Mouse (Mus musculus) ovary, postnatal 10 days (tissue): ENCODE measurements at regions not wholly inside any gene's neighbourhood (a gene's known extent, or its start where the extent isn't known, plus 50 kb on each side); places are given as distances from the start of the nearest gene placed in this dataset.
"Not testable (repeated sequence)": the region's sequence is repeated elsewhere in the genome, so short reads cannot be mapped to it uniquely, and the experiment has no call there.

Experiments used
- DNase-seq: peaks from one replicate; pipeline ENCODE4 v3.0.0; 2022; ENCODE audit warnings: low spot score

GRCm38 (mm10) chr6:48341367-48341766 is 54.0 kb upstream of the Krba1 start:
- DNase-seq: not testable (repeated sequence)

- DNase-seq: not testable (repeated sequence)
Measured at GRCm38 (mm10) chr6:48336964-48337363, 58.4 kb upstream of the Krba1 start.

DNA sequence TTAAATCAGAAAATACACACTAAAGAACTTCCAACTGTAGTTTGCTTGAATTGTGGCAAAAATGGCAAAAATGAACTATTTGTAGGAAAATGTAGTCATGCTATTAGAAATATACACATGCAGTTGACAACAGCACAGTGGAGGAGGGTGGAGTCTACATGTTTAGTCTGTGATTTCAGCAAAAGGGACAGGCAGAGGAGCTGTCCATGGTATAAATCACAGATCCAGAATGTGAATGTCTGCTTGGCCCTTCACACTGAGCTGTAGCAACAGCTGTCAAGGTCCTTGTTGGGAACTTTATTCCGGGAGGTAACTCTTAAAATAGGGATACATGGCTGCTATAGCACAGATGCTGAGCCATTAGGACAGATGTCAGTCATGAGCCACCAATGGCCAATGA is 107.4 kb upstream of the Krba1 start:
- no peak for DNase-seq

DNA sequence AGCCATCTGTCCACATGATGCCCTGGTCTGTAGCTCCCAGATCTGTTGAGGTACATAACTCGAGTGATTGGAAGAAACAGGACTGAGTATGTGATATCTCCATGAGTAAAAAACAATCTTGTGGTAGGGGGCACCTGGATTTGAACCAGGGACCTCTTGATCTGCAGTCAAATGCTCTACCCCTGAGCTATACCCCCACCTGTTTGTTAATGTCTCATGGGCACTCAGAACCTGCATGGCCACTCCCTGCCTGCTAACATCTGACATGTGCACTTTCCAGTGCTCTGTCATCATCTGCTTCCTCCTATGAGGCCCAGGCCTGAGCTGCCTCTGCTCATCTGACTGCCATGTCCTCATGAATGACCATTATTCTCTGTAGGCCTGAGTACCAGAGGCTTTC is 115.7 kb upstream of the Krba1 start:
- DNase-seq: not testable (repeated sequence)

GRCm38 (mm10) chr6:48261563-48261962 is 133.8 kb upstream of the Krba1 start:
- not testable (repeated sequence) for DNase-seq

GRCm38 (mm10) chr6:48252989-48253388 is 142.4 kb upstream of the Krba1 start:
- not testable (repeated sequence) for DNase-seq

- DNase-seq: no peak
Measured at GRCm38 (mm10) chr6:48251954-48252353, 143.4 kb upstream of the Krba1 start.

GRCm38 (mm10) chr6:48244191-48244590 is 151.2 kb upstream of the Krba1 start:
- DNase-seq: not testable (repeated sequence)

DNA sequence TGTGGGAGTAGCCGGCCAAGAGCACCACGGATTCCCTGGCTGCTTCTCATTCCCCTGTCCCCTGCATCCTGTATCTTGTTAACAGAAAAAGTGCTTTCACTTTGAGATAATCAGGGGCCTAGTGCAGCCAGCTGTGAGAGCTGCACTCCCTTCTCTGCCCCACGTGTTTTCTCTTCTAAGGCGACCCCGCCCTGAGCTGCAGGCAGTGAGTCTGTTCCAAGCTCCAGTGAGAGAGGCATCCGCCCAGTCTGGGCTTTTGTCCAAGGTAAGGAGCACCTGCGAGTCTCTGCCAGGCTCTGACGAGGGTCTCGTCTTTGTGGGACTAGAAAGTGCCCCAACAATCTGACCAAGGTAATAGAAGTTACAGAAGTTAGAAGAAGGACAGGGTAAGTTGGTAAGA is 141.0 kb upstream of the Zfp746 start:
- DNase-seq: no peak

- no peak for DNase-seq
Measured at GRCm38 (mm10) chr6:48224206-48224605, 137.8 kb upstream of the Zfp746 start.

DNA sequence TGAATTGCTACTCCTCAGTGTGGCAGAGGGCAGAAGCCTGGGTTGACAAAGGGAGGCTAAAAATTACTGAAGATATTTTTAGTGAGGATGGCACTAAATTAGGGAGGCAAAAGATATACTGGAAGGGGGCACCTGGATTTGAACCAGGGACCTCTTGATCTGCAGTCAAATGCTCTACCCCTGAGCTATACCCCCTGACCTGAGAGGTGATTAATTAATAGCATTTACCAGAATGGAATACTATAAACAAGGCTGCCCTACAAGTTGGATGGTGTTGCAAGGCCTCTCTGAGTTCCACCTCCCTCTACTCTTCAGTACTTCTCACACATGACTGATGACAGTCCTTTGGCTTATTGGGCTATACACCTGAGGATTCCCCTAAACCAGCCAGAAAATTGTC is 136.6 kb upstream of the Zfp746 start:
- no peak for DNase-seq

DNA sequence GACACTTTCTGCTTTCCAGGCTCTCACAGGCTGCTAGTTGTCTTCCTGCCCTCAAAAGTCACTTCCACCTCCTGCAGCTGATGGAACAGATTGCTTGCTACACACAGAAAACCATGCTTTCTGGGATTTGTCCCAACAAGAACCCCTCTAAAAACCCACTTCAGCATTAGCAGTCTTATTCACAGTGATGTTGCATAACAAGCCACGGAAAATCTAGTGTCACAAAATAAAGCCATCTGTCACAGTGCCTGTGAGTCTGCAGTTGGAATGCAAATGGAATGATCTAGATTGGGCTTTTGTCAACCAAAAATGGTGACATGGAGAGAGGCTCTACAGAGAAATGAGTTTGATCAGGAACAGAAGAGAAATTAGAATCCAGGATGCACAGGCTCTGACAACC is 135.4 kb upstream of the Zfp746 start:
- not testable (repeated sequence) for DNase-seq

GRCm38 (mm10) chr6:48215212-48215611 is 128.8 kb upstream of the Zfp746 start:
- DNase-seq: no peak

DNA sequence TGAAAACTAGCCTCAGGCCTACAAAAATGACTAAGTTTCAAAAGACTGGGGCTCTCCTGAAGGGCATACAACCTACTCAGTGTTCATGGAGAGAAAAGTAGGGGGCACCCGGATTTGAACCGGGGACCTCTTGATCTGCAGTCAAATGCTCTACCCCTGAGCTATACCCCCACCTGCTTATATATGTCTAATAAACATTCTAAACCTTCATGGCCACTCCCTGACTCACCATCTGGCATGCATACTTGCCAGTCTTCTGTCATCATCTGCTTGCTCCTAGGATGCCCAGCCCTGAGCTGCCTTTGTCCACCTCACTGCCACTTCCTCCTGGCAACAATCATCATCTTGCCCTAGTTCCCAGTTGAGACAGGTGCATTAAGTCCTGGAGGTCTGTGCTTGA is 123.3 kb upstream of the Zfp746 start:
- DNase-seq: no peak

DNA sequence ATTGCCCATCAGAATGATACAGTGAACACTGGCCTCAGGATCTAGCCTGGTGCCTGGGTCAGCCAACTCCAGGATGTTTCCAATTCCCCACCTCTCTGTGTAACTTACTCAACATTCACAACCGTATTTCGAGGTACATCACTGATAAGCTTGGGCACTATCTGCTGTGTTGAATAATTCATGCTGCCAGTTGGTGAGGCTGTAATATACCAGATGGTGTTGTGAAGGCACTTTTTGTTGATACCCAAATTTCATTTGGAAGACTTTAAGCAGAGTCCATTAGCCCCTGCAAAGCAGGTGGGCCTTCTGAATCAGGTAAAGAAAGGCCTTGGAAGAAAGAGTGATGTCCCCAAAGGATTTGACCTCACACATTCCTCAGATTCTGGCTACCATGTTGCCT is 122.7 kb upstream of the Zfp746 start:
- no peak for DNase-seq

DNA sequence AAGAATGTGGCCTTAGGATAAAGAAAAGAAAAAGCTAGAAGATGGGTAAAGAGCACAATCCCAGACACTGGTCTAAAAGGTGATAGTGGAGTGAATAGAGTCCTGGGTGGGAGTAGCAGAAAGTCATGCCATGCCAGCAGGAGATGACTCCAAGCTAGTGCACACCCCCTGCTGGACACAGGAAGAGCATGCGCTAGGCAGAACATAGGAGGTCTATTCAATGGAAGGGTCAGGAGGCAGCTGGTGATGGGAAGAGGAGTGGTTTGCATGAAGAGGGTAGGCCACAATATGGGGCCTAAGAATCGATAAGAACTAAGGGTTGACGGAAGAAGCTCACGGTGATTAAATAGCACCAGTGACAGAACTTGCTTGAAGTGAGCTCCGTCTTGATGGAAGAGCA is 119.3 kb upstream of the Zfp746 start:
- no peak for DNase-seq

GRCm38 (mm10) chr6:48199951-48200350 is 113.6 kb upstream of the Zfp746 start:
- DNase-seq: no peak

DNA sequence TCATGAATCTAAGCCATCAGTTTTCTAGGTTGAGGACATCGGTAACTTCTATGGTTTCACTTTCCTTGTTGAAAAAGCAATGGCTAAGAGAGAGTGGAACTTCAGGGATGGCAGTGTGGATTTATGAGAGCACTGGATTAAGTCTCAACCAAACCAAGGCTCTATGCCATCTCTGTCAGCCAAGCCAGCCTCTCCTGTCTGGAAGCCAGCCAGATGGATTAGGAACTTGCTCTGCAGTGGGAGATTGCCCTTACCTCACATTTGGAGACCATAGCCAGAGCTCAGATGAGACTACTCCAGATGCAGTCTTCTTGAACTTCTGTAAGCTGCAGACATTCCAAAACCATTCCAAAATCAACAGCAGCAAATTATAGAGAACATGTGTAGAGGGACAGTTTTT is 112.4 kb upstream of the Zfp746 start:
- no peak for DNase-seq

- no peak for DNase-seq
Measured at GRCm38 (mm10) chr6:48197696-48198378, 111.4 kb upstream of the Zfp746 start.

DNA sequence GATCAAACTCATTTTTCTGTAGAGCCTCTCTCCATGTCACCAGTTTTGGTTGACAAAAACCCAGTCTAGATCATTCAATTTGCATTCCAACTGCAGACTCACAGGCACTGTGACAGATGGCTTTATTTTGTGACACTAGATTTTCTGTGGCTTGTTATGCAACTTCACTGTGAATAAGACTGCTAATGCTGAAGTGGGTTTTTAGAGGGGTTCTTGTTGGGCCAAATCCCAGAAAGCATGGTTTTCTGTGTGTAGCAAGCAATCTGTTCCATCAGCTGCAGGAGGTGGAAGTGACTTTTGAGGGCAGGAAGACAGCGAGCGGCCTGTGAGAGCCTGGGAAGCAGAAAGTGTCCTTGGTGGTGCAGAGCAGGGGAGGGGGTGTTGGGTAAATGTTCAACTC is 102.0 kb upstream of the Zfp746 start:
- not testable (repeated sequence) for DNase-seq

GRCm38 (mm10) chr6:48185311-48185710 is 98.9 kb upstream of the Zfp746 start:
- DNase-seq: no peak

GRCm38 (mm10) chr6:48178360-48179120 is 92.1 kb upstream of the Zfp746 start:
- no peak for DNase-seq

DNA sequence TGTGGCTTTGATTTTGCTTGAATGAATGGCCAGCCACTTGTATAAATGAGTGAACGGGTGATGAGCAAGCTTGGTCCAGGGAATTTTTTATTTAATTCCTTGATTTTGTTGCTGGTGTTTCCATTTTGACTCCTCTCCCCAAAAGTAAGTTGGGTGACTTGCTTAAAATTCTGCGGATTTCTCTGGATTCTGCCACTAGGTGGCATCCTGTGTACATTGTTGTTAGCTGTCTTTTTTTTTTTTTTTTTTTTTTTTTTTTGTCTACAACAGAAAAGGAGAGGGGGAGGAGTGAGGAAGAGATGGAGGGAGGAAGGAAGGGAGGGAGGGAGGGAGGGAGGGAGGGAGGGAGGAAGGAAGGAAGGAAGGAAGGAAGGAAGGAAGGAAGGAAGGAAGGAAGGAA is 91.5 kb upstream of the Zfp746 start:
- no peak for DNase-seq

GRCm38 (mm10) chr6:48175234-48175633 is 88.8 kb upstream of the Zfp746 start:
- DNase-seq: no peak
